Mouse (Mus musculus) frontal cortex, postnatal 36 days (tissue): ENCODE data around the gene Snx29.
A peak's percentile ranks its signal among the peaks of the same experiment; 100 is the strongest.
"Not testable (repeated sequence)": the region's sequence is repeated elsewhere in the genome, so short reads cannot be mapped to it uniquely, and the experiment has no call there.

Experiments used
- DNase-seq, 2 experiments: peaks; one replicate each; pipeline ENCODE4 v3.0.0; 2022; ENCODE audit warnings: low spot score in 2 of 2

Gene Snx29

GRCm38 (mm10) chr16:11359919-11360318 lies 37.2 kb downstream of the Snx29 start:
- DNase-seq: no peak

- DNase-seq: not testable (repeated sequence)
Observed at GRCm38 (mm10) chr16:11360576-11360975, 37.9 kb downstream of the Snx29 start.

- DNase-seq: no peak
Observed at GRCm38 (mm10) chr16:11365626-11366025, 42.9 kb downstream of the Snx29 start.

- DNase-seq: no peak
Observed at GRCm38 (mm10) chr16:11366851-11367250, 44.1 kb downstream of the Snx29 start.

- DNase-seq: no peak
Observed at GRCm38 (mm10) chr16:11368412-11368811, 45.7 kb downstream of the Snx29 start.

GRCm38 (mm10) chr16:11369162-11369561 lies 46.5 kb downstream of the Snx29 start:
- no peak for DNase-seq

- no peak for DNase-seq
Observed at GRCm38 (mm10) chr16:11369642-11370041, 46.9 kb downstream of the Snx29 start.

- no peak for DNase-seq
Observed at GRCm38 (mm10) chr16:11370132-11370544, 47.4 kb downstream of the Snx29 start.

GRCm38 (mm10) chr16:11379264-11379663 lies 56.6 kb downstream of the Snx29 start:
- DNase-seq: no peak

GRCm38 (mm10) chr16:11380038-11380437 lies 57.3 kb downstream of the Snx29 start:
- peak in 1 of 2 experiments; percentile 24 for DNase-seq

- no peak for DNase-seq
Observed at GRCm38 (mm10) chr16:11380871-11381270, 58.2 kb downstream of the Snx29 start.

- no peak for DNase-seq
Observed at GRCm38 (mm10) chr16:11384361-11384760, 61.7 kb downstream of the Snx29 start.

- no peak for DNase-seq
Observed at GRCm38 (mm10) chr16:11385150-11385549, 62.4 kb downstream of the Snx29 start.

- DNase-seq: no peak
Observed at GRCm38 (mm10) chr16:11385798-11386197, 63.1 kb downstream of the Snx29 start.

- DNase-seq: no peak
Observed at GRCm38 (mm10) chr16:11386221-11386620, 63.5 kb downstream of the Snx29 start.

GRCm38 (mm10) chr16:11388085-11388484 lies 65.4 kb downstream of the Snx29 start:
- DNase-seq: no peak

GRCm38 (mm10) chr16:11389324-11389723 lies 66.6 kb downstream of the Snx29 start:
- DNase-seq: no peak

GRCm38 (mm10) chr16:11396570-11396969 lies 73.9 kb downstream of the Snx29 start:
- DNase-seq: no peak

GRCm38 (mm10) chr16:11399386-11399785 lies 76.7 kb downstream of the Snx29 start:
- no peak for DNase-seq

GRCm38 (mm10) chr16:11399845-11400565 lies 77.3 kb downstream of the Snx29 start:
- no peak for DNase-seq

GRCm38 (mm10) chr16:11400936-11401335 lies 78.2 kb downstream of the Snx29 start:
- DNase-seq: no peak

GRCm38 (mm10) chr16:11405193-11405592 lies 82.5 kb downstream of the Snx29 start:
- DNase-seq: no peak

- DNase-seq: no peak
Observed at GRCm38 (mm10) chr16:11406201-11406600, 83.5 kb downstream of the Snx29 start.

- no peak for DNase-seq
Observed at GRCm38 (mm10) chr16:11406622-11407021, 83.9 kb downstream of the Snx29 start.
